Comparison of ENCODE assay signal across 8 mouse cellular contexts in the genomic region with DNA sequence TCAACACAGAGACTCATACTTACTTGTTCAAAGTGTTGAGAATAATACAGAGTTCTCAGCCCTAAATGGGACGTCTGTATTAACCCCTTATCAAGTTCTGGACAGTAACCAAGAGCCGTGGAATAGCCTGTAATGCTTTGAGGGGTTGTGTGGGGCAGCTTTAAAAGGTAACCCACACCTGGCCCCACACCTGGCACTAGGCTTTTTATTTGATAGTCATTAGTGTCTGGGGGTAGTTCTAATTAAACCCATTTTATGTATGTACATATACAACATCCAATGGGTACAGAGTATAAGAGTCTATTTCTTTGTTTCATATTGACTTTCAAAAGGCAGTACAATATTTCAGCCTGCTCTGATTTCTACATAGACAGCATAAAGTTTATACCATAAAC. TPM values are rescaled to one million over a fixed set of nuclear protein-coding genes. Genes with fewer than 3 reads are reported as not detected.
DNase-seq lines count a peak whose midpoint lies in the region; ATAC-seq and TF ChIP-seq lines count a peak whose summit lies in the region.
"Had no signal": no experiment of that assay in that cellular context is flagged by ENCODE, and none has a peak within 500 bp of the region (broad histone marks: within the 10 kb centered on the region; RNA-seq: fewer than 3 reads in every experiment).

No protein-coding gene starts in this region.

- WGBS in kidney, postnatal 0 days: 41% methylated on average over 2 of the region's 2 CpGs
- WGBS in forebrain, embryonic 13.5 days: 51% methylated on average over 2 of the region's 2 CpGs
- WGBS in limb, embryonic 10.5 days: 62% methylated on average over 2 of the region's 2 CpGs
- WGBS in neural tube, embryonic 14.5 days: 58% methylated on average over 2 of the region's 2 CpGs

- no peak overlapping the region for H3K9ac ChIP-seq in kidney, postnatal 0 days (ENCODE audit: low read depth, low read length)
- no peak overlapping the region for H3K9ac ChIP-seq in forebrain, embryonic 13.5 days
- H3K9ac ChIP-seq in neural tube, embryonic 14.5 days (replicated peaks; ENCODE audit: low read depth, low read length): no peak overlapping the region

- H3K4me1 ChIP-seq in kidney, postnatal 0 days (replicated peaks; ENCODE audit: insufficient read depth, low read length): peaks cover 6% of the 10 kb centered on the region; the same call in 1 of the 2 replicates
- peaks cover 11% of the 10 kb centered on the region; the same call in 1 of the 2 replicates for H3K4me1 ChIP-seq in forebrain, embryonic 13.5 days
- peaks cover 10% of the 10 kb centered on the region for H3K4me1 ChIP-seq in limb, embryonic 10.5 days
- peaks cover 7% of the 10 kb centered on the region; the same call in 1 of the 2 replicates for H3K4me1 ChIP-seq in neural tube, embryonic 14.5 days (ENCODE audit: control insufficient read depth, insufficient read depth, low read length)

- no peak for ATAC-seq in kidney, postnatal 0 days (replicated peaks; ENCODE audit: low FRiP score, low read depth)
- ATAC-seq in forebrain, embryonic 13.5 days: no peak; the same call in 1 of the 2 replicates
- ATAC-seq in neural tube, embryonic 14.5 days (ENCODE audit: low read depth): peak; percentile 0; the same call in 1 of the 2 replicates

- H3K36me3 ChIP-seq in kidney, postnatal 0 days (ENCODE audit: insufficient read depth, low read length): no peaks in the 10 kb centered on the region
- no peaks in the 10 kb centered on the region for H3K36me3 ChIP-seq in forebrain, embryonic 13.5 days (ENCODE audit: poor library complexity, severe bottlenecking)
- H3K36me3 ChIP-seq in limb, embryonic 10.5 days: no peaks in the 10 kb centered on the region
- H3K36me3 ChIP-seq in neural tube, embryonic 14.5 days (ENCODE audit: control insufficient read depth, insufficient read depth, low read length): no peaks in the 10 kb centered on the region

- 0 out of 2 replicates have a peak overlapping the region, but pooled peaks have one; percentile 69 for H3K4me3 ChIP-seq in kidney, postnatal 0 days (replicated peaks; ENCODE audit: low read depth, low read length)
- peak overlapping the region; percentile 63 for H3K4me3 ChIP-seq in forebrain, embryonic 13.5 days
- peak overlapping the region; percentile 74 for H3K4me3 ChIP-seq in limb, embryonic 10.5 days
- peak overlapping the region; percentile 71 for H3K4me3 ChIP-seq in neural tube, embryonic 14.5 days (ENCODE audit: low read depth, low read length)

- no peak for TF ChIP-seq CTCF in kidney, postnatal 0 days (IDR thresholded peaks at IDR 0.05; ENCODE audit: low read depth)

- H3K4me2 ChIP-seq in kidney, postnatal 0 days (ENCODE audit: low read length): peak overlapping the region; percentile 99; the same call in 1 of the 2 replicates
- peak overlapping the region; percentile 98 for H3K4me2 ChIP-seq in forebrain, embryonic 13.5 days
- H3K4me2 ChIP-seq in neural tube, embryonic 14.5 days (ENCODE audit: low read depth, low read length): peak overlapping the region; percentile 87

- DNase-seq in kidney, postnatal 0 days (ENCODE audit: low spot score): no peak
- no peak for DNase-seq in kidney, adult 9 months
- DNase-seq in limb, embryonic 10.5 days (ENCODE audit: low spot score): no peak
- no peak for DNase-seq in yolk sac, embryonic 10.5 days (ENCODE audit: low spot score)
- no peak for DNase-seq in MN1 (ENCODE audit: low spot score)

- H3K27ac ChIP-seq in kidney, postnatal 0 days: no peak overlapping the region
- no peak overlapping the region; the same call in 1 of the 2 replicates for H3K27ac ChIP-seq in forebrain, embryonic 13.5 days
- no peak overlapping the region for H3K27ac ChIP-seq in limb, embryonic 10.5 days
- no peak overlapping the region for H3K27ac ChIP-seq in neural tube, embryonic 14.5 days (ENCODE audit: low read depth, low read length)

- no peaks in the 10 kb centered on the region for H3K9me3 ChIP-seq in kidney, postnatal 0 days (replicated peaks; ENCODE audit: low read length)
- no peaks in the 10 kb centered on the region for H3K9me3 ChIP-seq in forebrain, embryonic 13.5 days (replicated peaks)
- H3K9me3 ChIP-seq in limb, embryonic 10.5 days (replicated peaks): no peaks in the 10 kb centered on the region
- H3K9me3 ChIP-seq in neural tube, embryonic 14.5 days (ENCODE audit: control insufficient read depth, low read length): no peaks in the 10 kb centered on the region

- H3K27me3 ChIP-seq in kidney, postnatal 0 days (ENCODE audit: insufficient read depth, low read length): no peaks in the 10 kb centered on the region
- H3K27me3 ChIP-seq in forebrain, embryonic 13.5 days: peaks cover 5% of the 10 kb centered on the region; the same call in 1 of the 2 replicates
- peaks cover 11% of the 10 kb centered on the region for H3K27me3 ChIP-seq in limb, embryonic 10.5 days (ENCODE audit: low read depth, poor library complexity, severe bottlenecking)
- no peaks in the 10 kb centered on the region for H3K27me3 ChIP-seq in neural tube, embryonic 14.5 days (ENCODE audit: control insufficient read depth, insufficient read depth, low read length)

RNA-seq across cellular contexts. Expression of gene Gm4952, which starts 4.6 kb away (rescaled TPM):
- 0.33 and 0.46 TPM in 2 replicates for polyA plus RNA-seq in kidney, postnatal 0 days (2015; fragmentation: Nextera tagmentation; extraction: Ambion mirVana)
- polyA plus RNA-seq in forebrain, embryonic 13.5 days (2015; fragmentation: Nextera tagmentation; extraction: Ambion mirVana): not detected in 2 replicates
- not detected in 2 replicates for polyA plus RNA-seq in limb, embryonic 10.5 days (2016; fragmentation: Nextera tagmentation; extraction: Ambion mirVana)
- 0.12 TPM in 1 of 2 replicates, not detected in the other for polyA plus RNA-seq in neural tube, embryonic 14.5 days (2014; fragmentation: Nextera tagmentation; extraction: Ambion mirVana)
- polyA plus RNA-seq: small intestine, adult 2 months had no signal

RNA-seq across cellular contexts. Expression of gene Glyat, which starts 38.0 kb away (rescaled TPM):
- polyA plus RNA-seq in kidney, postnatal 0 days (2015; fragmentation: Nextera tagmentation; extraction: Ambion mirVana): 37.0 and 41.7 TPM in 2 replicates
- polyA plus RNA-seq in forebrain, embryonic 13.5 days (2015; fragmentation: Nextera tagmentation; extraction: Ambion mirVana): not detected in 2 replicates
- not detected in 2 replicates for polyA plus RNA-seq in limb, embryonic 10.5 days (2016; fragmentation: Nextera tagmentation; extraction: Ambion mirVana)
- polyA plus RNA-seq in neural tube, embryonic 14.5 days (2014; fragmentation: Nextera tagmentation; extraction: Ambion mirVana): not detected in 2 replicates
- polyA plus RNA-seq: small intestine, adult 2 months had no signal

RNA-seq across cellular contexts. Expression of gene Fam111a, which starts 49.6 kb away (rescaled TPM):
- 10.7 and 14.6 TPM in 2 replicates for polyA plus RNA-seq in kidney, postnatal 0 days (2015; fragmentation: Nextera tagmentation; extraction: Ambion mirVana)
- polyA plus RNA-seq in forebrain, embryonic 13.5 days (2015; fragmentation: Nextera tagmentation; extraction: Ambion mirVana): 12.4 and 13.4 TPM in 2 replicates
- polyA plus RNA-seq in limb, embryonic 10.5 days (2016; fragmentation: Nextera tagmentation; extraction: Ambion mirVana): 11.5 and 15.4 TPM in 2 replicates
- polyA plus RNA-seq in neural tube, embryonic 14.5 days (2014; fragmentation: Nextera tagmentation; extraction: Ambion mirVana): 5.1 and 7.3 TPM in 2 replicates

Comparison
In these comparisons a context has a peak if more than half of its experiments do, and no peak if none do; other contexts are left out.
1. RNA of gene Glyat, which starts 38.0 kb away (polyA plus RNA-seq): 37.0 to 41.7 TPM in kidney, postnatal 0 days; not detected in neural tube, embryonic 14.5 days, not detected in forebrain, embryonic 13.5 days and not detected in limb, embryonic 10.5 days; every median in the first group is over 10 times any median in the second.
2. Peak in every context shown above with its lines, with median percentiles within 50 percentile points of each other: H3K4me2 ChIP-seq and H3K4me3 ChIP-seq.